Mouse (Mus musculus) left cerebral cortex, adult 18-20 months (tissue): ENCODE measurements around the gene Gpc5. TPM values are rescaled to one million over a fixed set of nuclear protein-coding genes. Genes with fewer than 3 reads are reported as not detected.
A peak's percentile ranks its signal among the peaks of the same experiment; 100 is the strongest.

Experiments
- DNase-seq, 2 experiments: peaks; one replicate each; pipeline ENCODE4 v3.0.0; 2021 to 2022; ENCODE audit warnings: low spot score in 2 of 2, mixed read lengths in 1 of 2
- total RNA-seq, 2 experiments: library from RNA; stranded (reverse); gene quantifications; 2 replicates each; pipeline ENCODE4 v1.2.3; 2021

Gpc5 gene
- total RNA-seq, 2 experiments from 2014 or later = 28.9 to 33.1 TPM

DNA sequence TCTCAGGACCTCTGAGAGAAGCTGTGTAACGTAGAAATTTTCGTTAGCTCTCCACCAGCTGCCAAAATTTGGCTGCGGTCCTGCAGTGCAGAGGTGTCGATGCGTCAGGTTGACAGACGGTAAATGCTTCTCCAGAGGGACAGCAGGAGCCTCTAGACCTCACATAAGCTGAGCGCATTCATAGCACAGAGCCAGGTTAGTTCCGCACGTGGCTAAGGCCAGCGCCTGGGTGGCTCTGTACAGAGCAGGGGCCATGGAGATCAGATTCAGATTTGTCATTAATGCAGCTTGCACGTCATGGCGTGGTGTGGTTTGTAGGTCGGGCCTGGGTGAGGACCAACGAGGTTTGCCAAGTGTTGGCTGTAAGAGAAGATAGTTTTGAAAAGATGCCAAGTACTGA, 385.3 kb downstream of the Gpc5 start:
- DNase-seq = no peak

DNA sequence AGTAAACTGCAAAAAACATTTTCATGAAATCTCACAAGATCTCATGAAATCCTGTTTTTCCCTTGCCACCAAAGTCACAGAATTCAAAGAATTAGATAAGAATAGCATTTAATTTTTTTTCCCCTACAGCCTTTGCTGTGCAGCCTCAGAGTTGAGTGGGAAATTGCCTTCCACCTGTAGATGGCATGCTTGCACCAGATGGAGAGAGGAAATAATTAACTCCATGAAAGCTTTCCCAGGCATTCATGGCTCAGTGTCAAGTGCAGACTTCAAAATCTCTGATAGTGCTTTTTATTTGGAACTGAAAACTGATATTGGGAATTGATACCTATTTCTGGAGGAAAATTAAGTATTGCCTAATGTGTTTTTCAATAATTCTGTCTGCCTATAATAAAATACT, 393.1 kb downstream of the Gpc5 start:
- DNase-seq = peak; percentile 11 to 34

GRCm38 (mm10) chr14:115500794-115501193, 408.8 kb downstream of the Gpc5 start:
- no peak for DNase-seq

DNA sequence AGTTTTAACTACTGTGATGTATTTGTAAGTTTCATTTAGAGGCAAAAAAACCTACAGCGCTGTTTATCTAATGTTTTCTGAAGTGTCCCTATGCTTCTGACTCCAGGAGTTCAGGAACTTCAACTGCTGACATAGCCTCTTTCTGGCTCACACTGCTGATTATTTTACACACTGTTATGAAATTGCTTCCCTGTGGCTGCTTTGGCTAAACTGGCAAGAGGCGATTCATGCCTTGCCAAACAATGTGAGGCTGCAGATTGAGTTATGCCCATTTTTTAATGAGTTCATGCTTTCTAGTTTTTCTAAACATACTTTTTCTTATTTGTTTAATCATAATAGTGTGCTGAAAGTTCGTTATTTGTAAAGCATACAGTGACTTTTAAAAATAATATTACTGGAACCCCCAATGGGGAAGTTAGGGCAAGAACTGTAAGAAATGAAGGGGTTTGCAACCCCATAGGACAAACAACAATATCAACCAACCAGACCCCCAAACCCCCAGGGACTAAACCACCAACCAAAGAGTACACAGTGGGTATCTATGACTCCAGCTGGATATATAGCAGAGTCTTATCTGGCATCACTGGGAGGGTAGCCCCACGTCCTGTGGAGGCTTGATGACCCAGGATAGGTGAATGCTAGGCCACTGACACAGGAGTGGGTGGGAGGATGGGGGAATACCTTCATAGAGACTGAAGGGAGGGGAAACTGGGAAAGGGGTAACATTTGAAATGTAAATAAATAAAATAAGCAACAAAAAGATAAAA, 454.7 kb downstream of the Gpc5 start:
- DNase-seq = no peak

DNA sequence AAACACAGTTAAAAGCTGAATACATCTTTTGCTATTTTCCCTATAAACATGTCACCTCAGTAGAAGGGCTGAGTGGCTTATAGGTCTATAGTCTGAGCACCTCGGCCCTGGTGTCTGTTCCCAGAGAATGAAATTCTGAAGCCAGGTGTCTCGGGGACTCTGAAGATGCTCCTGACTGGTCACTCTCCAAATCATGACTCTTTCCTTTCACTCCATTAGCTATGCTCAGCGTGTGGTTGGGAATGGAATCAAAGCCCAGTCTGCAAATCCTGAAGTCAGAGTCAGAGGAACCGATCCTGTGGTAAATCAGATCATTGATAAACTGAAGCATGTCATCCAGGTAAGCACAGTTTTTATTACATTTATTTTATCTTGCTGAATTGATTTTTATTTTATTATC, 460.0 kb downstream of the Gpc5 start:
- no peak for DNase-seq

- no peak for DNase-seq
Measured at GRCm38 (mm10) chr14:115580466-115581255, 488.6 kb downstream of the Gpc5 start.

GRCm38 (mm10) chr14:115581256-115581633, 489.2 kb downstream of the Gpc5 start:
- no peak for DNase-seq

DNA sequence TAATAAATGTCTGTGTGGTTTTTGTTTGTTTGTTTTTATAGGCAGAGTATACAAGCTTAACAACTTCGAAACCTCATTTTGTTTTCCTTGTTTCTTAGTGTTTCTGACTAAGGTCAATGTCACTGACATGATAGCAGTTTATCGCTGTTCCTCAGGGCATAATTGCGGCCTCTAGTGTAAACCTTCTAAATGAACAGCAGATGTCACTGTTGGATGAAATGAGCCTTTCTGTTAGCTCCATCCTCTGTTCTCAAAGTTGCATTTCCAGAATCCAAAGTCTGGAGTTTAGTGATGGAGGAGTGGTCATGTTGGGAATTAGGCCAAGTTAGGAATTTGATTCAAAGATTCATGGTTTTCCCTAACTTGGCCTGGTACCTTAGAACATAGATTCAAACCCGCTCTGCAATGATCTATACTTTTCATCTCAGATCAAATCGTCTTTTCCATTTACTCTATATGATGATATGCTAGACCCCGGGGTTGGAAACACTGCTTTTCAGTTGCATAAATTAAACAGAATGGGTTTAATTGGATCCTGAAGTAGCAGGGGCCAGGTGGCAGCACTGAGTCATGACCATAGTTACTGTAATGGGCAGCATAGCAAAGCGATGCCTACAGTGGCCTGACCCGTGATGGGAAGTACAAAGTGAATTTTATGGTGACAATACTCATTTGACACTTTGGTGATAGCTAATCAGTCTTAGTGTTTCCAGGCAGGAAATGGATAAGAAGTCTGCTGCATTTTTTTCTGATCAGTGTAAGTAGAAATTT, 508.4 kb downstream of the Gpc5 start:
- DNase-seq = no peak

GRCm38 (mm10) chr14:115614154-115614553, 522.1 kb downstream of the Gpc5 start:
- no peak for DNase-seq

DNA sequence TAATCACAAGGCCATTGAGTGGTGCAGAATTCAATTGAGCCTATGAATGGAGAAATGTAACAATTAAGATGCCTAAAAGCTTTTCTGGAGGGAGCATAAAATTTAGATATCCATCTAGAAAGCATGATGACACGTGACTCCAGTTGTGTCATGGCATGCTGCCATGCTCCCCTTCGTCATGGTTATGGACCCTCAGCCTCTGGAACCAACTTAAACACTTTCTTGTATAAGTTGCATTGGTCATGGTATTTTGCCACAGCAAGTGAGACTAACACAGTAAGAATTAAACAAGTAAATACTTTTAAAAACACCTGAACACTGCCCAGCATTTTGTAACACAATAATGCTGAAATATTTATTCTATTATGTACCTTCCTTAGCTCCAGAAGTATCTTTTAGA, 524.3 kb downstream of the Gpc5 start:
- DNase-seq = no peak

- DNase-seq = no peak
Measured at GRCm38 (mm10) chr14:115616846-115617245, 524.8 kb downstream of the Gpc5 start.

DNA sequence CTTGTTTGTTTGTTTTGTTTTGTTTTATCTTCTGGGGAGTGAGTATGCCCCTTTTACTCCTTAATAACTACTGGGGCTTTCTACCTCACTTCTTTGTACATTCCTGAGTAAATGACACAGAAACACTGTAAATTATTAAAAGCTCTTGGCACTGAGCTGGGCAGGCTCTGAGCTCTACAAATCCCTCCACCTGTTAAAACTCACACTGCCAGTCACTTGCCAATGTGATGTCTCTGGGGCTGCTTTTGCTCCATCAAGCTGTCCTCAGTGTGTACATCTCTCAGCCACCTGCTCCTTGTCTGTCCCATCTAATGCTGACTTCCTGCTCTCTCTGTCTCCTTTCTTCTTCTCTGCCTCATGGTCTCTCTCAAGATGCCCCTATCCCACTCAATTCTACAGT, 528.5 kb downstream of the Gpc5 start:
- no peak for DNase-seq

DNA sequence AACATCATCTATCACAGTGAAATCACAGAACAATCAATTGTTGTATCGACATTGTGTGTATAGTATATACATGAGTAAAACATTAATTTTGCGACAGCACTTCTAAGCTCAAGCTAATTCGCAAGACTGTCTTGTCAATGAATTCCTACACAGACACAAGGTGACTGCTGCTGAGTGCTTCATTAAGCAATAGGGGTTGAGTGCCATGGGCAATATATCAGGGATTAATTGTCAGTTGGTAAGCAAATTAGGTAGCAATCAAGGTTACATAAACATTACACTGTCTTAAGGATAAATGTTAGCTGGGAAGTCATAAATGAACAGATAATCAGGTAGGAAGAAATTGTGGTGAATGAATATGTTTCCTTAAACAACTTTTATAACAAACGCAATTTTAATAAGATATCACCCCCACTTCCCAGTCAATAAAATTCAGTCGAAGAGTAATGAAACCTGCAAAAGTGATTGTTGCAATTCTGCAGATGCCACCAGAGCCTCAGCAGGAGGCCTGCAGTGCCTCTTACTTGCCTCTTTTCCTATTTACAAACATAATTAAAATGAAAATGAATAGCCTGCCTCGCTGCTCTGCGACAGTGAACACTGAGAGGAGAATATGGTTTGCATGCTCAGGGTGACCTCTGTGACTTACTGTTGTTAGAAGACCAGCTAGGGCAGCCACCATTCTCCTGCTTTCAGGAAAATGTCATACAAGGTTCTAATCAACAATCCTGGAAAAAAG, 539.3 kb downstream of the Gpc5 start:
- no peak for DNase-seq

GRCm38 (mm10) chr14:115633311-115633710, 541.3 kb downstream of the Gpc5 start:
- DNase-seq = no peak

- no peak for DNase-seq
Measured at GRCm38 (mm10) chr14:115679875-115680274, 587.9 kb downstream of the Gpc5 start.

DNA sequence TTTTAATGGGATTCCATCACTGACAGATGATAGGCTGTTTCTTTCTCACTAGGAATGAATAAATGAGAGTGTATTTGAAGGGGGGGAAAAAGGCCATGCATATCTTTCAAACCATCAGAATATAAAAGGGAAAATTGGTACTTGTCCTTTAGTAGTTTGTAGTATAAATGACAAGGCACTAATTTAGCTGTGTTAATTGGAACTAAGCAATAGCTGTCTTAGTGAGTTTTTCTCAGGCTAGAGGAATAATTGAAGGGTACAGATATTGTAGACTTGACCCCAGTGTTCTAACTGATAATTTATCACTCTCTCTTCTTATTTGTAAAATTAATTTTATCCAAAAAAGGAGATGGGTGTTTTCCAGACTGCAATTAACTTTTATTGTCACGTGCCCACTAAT, 654.0 kb downstream of the Gpc5 start:
- DNase-seq = no peak

DNA sequence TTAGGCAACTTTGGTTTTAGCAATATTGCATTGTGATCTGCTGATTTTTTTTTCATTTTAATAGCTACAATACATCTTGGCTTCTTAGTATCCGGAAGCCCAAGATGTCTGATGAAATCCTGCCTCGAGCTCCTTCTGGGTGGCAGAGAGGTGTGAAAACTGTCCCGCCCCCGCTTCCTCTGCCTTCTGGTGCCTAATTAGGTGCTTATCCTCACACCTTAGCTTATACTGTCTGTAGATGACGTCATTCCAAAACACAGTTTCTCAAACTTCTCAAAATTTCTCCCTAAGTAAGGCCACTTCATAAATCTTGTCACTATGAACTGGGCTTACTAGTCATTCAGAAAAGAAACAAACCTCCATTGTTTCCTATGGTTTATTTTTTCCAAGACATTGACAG, 668.2 kb downstream of the Gpc5 start:
- peak; percentile 10 to 32 for DNase-seq

GRCm38 (mm10) chr14:115779382-115780177, 687.6 kb downstream of the Gpc5 start:
- DNase-seq = no peak

GRCm38 (mm10) chr14:115804751-115805150, 712.7 kb downstream of the Gpc5 start:
- DNase-seq = no peak

DNA sequence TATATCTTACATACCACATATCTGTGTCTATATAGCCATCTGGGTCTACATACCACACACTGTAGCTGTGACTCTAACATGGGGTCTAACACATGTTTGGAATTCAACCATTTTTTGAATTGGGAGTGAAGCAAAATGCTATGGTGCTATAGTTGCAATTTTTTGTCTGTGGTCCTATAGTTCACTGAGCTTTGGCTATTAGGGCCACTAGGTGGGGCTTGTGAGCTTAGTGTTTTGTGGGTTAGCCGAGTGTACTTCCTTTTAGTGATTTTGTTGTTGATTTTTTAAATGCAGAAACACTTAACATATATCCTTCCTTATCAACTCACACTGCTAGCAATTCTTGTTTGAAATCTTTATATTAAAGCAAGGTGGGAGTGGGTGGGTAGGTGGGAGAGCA, 727.0 kb downstream of the Gpc5 start:
- DNase-seq = peak in 1 of 2 experiments; percentile 16
